Mouse (Mus musculus) small intestine, adult 10 weeks (tissue): ENCODE measurements around the gene Nid1. TPM values are rescaled to one million over a fixed set of nuclear protein-coding genes. Genes with fewer than 3 reads are reported as not detected.

ENCODE experiments used
- polyA plus RNA-seq: library from polyadenylated mRNA; stranded (reverse); fragments of 350-450 nt; fragmentation: Illumina TruSeq; extraction: RNeasy Lipid Tissue Mini Kit (QIAGEN cat#74804); gene quantifications from one replicate; pipeline ENCODE4 v1.2.3, GENCODE M21; 2014; ENCODE audit warnings: low replicate concordance

Gene Nid1
- 33.7 TPM for polyA plus RNA-seq

GRCm38 (mm10) chr13:13437460-13438015 is at the start of gene Nid1:
Gene Nid1 (plus strand): TSS chr13:13437551.

DNA sequence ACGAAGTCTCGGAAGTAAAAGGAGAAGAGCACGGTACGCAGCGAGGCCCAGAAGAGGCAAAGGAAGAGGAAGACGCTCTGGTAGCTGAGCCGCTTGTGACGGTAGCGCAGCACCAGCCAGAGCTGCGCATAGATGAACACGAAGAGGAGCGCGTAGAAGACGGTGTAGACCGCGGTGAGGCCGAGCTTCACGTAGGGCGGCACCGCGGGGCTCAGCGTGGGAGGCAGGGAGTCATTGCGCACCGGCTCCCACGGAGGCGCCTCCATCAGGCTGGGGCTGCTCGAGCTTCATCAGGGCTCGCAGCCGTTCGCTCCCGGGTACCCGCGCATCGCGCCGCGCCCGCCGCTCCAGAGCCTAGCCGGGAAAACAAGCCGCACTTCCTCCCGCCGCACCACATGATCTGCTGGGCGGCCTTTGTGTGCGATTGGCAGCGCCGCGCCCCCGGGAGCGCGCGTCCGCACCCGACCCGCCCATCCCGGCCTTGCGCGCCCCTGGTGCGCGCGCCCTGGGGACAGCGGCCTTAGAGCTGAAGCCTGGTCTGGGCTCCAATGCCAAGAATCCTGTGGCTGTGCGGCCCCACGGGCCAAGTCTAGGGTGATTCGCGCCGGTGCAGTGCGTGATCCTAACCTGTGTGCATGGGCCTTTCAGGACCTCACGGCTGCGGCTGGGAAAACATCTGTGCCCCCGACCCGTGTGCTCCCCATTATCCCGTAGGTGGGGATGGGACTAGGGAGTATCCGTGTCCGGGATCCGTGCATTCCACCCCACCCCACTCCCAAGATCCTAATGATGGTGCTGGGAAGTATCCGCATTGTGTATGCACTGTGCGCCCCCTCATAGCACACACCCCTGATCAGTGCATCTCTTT is 43.9 kb upstream of the Nid1 start, which contains the start of gene Gpr137b:
Gpr137b (minus strand) TSS at position 787 of the 868 bp plus-strand sequence.

Other genes starting within 250 kb of the Nid1 start
- 2.4 TPM for gene Gpr137b, start 43.5 kb upstream of the Nid1 start, polyA plus RNA-seq
- gene Lyst, start 152.8 kb downstream of the Nid1 start, polyA plus RNA-seq: 3.9 TPM